In genomic region chr7:143466099-143466677, GRCm38 (mm10) we compare ENCODE assay signal across 7 mouse cellular contexts. TPM values are rescaled to one million over a fixed set of nuclear protein-coding genes. Genes with fewer than 3 reads are reported as not detected.
A peak's percentile ranks its signal among the peaks of the same experiment; 100 is the strongest.
DNase-seq lines count a peak whose midpoint lies in the region; ATAC-seq and TF ChIP-seq lines count a peak whose summit lies in the region.

No protein-coding gene starts in this region.

- no peaks in the 10 kb centered on the region for H3K36me3 ChIP-seq in kidney, adult 2 months (ENCODE audit: control insufficient read depth, insufficient read depth, low read length)
- no peaks in the 10 kb centered on the region for H3K36me3 ChIP-seq in limb, embryonic 15.5 days

- 37% methylated on average over 14 of the region's 14 CpGs for WGBS in kidney, adult 2 months
- WGBS in limb, embryonic 15.5 days = 27% methylated on average over 14 of the region's 14 CpGs

- no peak overlapping the region for H3K9ac ChIP-seq in limb, embryonic 15.5 days

- no peaks in the 10 kb centered on the region for H3K4me1 ChIP-seq in kidney, adult 2 months (ENCODE audit: control insufficient read depth, insufficient read depth, low read length)
- H3K4me1 ChIP-seq in limb, embryonic 15.5 days = peaks cover 47% of the 10 kb centered on the region

- DNase-seq in adrenal gland, adult 8-10 months = peak; percentile 56
- DNase-seq in embryo, embryonic 10.5 days (ENCODE audit: low spot score) = peak; percentile 90
- DNase-seq in heart, adult 11 months = peak; percentile 97
- peak; percentile 75 for DNase-seq in kidney, adult 2 months
- DNase-seq in monocyte, adult 2 months (ENCODE audit: low read depth in 1 of 2, low spot score in 2 of 2) = peak; percentile 46 to 67
- peak; percentile 39 to 43 for DNase-seq in spleen, postnatal 36 days (ENCODE audit: low spot score in 2 of 2)

- H3K4me3 ChIP-seq in kidney, adult 2 months (ENCODE audit: insufficient read depth, low read depth, low read length) = no peak overlapping the region
- no peak overlapping the region for H3K4me3 ChIP-seq in limb, embryonic 15.5 days

- peak; percentile 89 for TF ChIP-seq CTCF in kidney, adult 2 months (conservative IDR thresholded peaks at IDR 0.05; ENCODE audit: insufficient read depth, insufficient read length, low read depth, low read length)

- no peak overlapping the region for H3K27ac ChIP-seq in kidney, adult 2 months (ENCODE audit: insufficient read depth, low read depth, low read length)
- peak overlapping the region; percentile 90 for H3K27ac ChIP-seq in limb, embryonic 15.5 days

- H3K27me3 ChIP-seq in kidney, adult 2 months (replicated peaks; ENCODE audit: control insufficient read depth, insufficient read depth, low read length) = no peaks in the 10 kb centered on the region
- no peaks in the 10 kb centered on the region; the same call in 1 of the 2 replicates for H3K27me3 ChIP-seq in limb, embryonic 15.5 days

- 0 out of 2 replicates have a peak overlapping the region, but pooled peaks have one; percentile 0 for H3K4me2 ChIP-seq in limb, embryonic 15.5 days

- TF ChIP-seq POLR2A in kidney, adult 2 months (IDR thresholded peaks at IDR 0.05; ENCODE audit: low read depth, low read length) = no peak

- ATAC-seq in limb, embryonic 15.5 days (ENCODE audit: insufficient number of reproducible peaks, low FRiP score, low TSS enrichment, low read depth) = no peak

- H3K9me3 ChIP-seq in limb, embryonic 15.5 days = no peaks in the 10 kb centered on the region

RNA-seq across cellular contexts. Expression of gene Cdkn1c, which starts 5.3 kb away (rescaled TPM):
- total RNA-seq in adrenal gland, adult 8-10 months (2022) = 1,000 to 10,000 TPM in 1 of 4 experiments, 100 to 1,000 TPM in 3; 211 to 1,262 (median 590) TPM
- polyA plus RNA-seq in kidney, adult 2 months (2012; rRNA removed) = 30.8 and 31.0 TPM in 2 replicates
- 1,248 and 1,513 TPM in 2 replicates for polyA plus RNA-seq in limb, embryonic 15.5 days (2015; fragmentation: Nextera tagmentation; extraction: Ambion mirVana)

RNA-seq across cellular contexts. Expression of gene Slc22a18, which starts 7.3 kb away (rescaled TPM):
- total RNA-seq in adrenal gland, adult 8-10 months (2022) = 1 to 10 TPM; 2.7 to 5.5 (median 3.6) TPM
- 1,125 and 1,412 TPM in 2 replicates for polyA plus RNA-seq in kidney, adult 2 months (2012; rRNA removed)
- polyA plus RNA-seq in limb, embryonic 15.5 days (2015; fragmentation: Nextera tagmentation; extraction: Ambion mirVana) = 2.7 and 3.3 TPM in 2 replicates

RNA-seq across cellular contexts. Expression of gene Phlda2, which starts 36.8 kb away (rescaled TPM):
- 1 to 10 TPM in 2 of 4 experiments, under 1 TPM in 2; 0.49 to 5.2 (median 2.2) TPM for total RNA-seq in adrenal gland, adult 8-10 months (2022)
- polyA plus RNA-seq in kidney, adult 2 months (2012; rRNA removed) = 46.6 and 50.2 TPM in 2 replicates
- polyA plus RNA-seq in limb, embryonic 15.5 days (2015; fragmentation: Nextera tagmentation; extraction: Ambion mirVana) = 7.1 and 10.5 TPM in 2 replicates

Comparison
In these comparisons a context has a peak if more than half of its experiments do, and no peak if none do; other contexts are left out.
1. DNase-seq: peak in every context shown above with its lines; median percentile 97 in heart, adult 11 months; 90 in embryo, embryonic 10.5 days; 75 in kidney, adult 2 months; 56 in monocyte, adult 2 months; 56 in adrenal gland, adult 8-10 months; 41 in spleen, postnatal 36 days.
2. RNA of gene Cdkn1c, which starts 5.3 kb away (polyA plus RNA-seq): 1,248 to 1,513 TPM in limb, embryonic 15.5 days; 30.8 to 31.0 TPM in kidney, adult 2 months; every median in the first group is over 10 times any median in the second.
3. RNA of gene Slc22a18, which starts 7.3 kb away (polyA plus RNA-seq): 1,125 to 1,412 TPM in kidney, adult 2 months; 2.7 to 3.3 TPM in limb, embryonic 15.5 days; every median in the first group is over 100 times any median in the second.